Mouse (Mus musculus) ES-E14 (cell line): ENCODE measurements around the gene Snrnp35.

Experiments
- HCFC1 ChIP-seq: IDR thresholded peaks from 2 replicates; pipeline ENCODE4 v1.6.1; 2012; ENCODE audit warnings: low read length, inconsistent platforms, borderline replicate concordance; ENCODE audit not compliant: insufficient read depth
- ZC3H11A ChIP-seq: IDR thresholded peaks from 2 replicates; pipeline ENCODE4 v1.6.1; 2012; ENCODE audit warnings: low read depth, mild to moderate bottlenecking, inconsistent platforms, low read length, borderline replicate concordance
- ZNF384 ChIP-seq: IDR thresholded peaks from 2 replicates; pipeline ENCODE4 v1.6.1; 2012; ENCODE audit warnings: low read depth, low read length, inconsistent platforms

- TF ChIP-seq HCFC1 = no peak
- no peak for TF ChIP-seq ZC3H11A
- no peak for TF ChIP-seq ZNF384
These were observed 44.7 kb upstream of the Snrnp35 start for GRCm38 (mm10) chr5:124438229-124438628.
